Mouse (Mus musculus): Measurements from ENCODE around the gene a. TPM values are rescaled to one million over a fixed set of nuclear protein-coding genes. Genes with fewer than 3 reads are reported as not detected.

a gene
- polyA plus RNA-seq, 1 experiment from 2014 or later = not detected

GRCm38 (mm10) chr2:154818599-154818998 is 27.4 kb downstream of the a start:
- no peak overlapping the region for H3K9ac ChIP-seq (ENCODE audit: low read length)
- no peaks in the 10 kb centered on the region for H3K9me3 ChIP-seq (ENCODE audit: control insufficient read depth, low read length)
- peaks cover 5% of the 10 kb centered on the region for H3K36me3 ChIP-seq (ENCODE audit: control insufficient read depth, insufficient read depth, low read length)
- H3K4me2 ChIP-seq (ENCODE audit: low read length) = no peak overlapping the region
- no peak overlapping the region for H3K4me3 ChIP-seq (ENCODE audit: control insufficient read depth in 1 of 2, insufficient read depth in 1 of 2, low read depth in 1 of 2, low read length in 2 of 2)
- no peak overlapping the region for H3K27ac ChIP-seq (replicated peaks in 1 of 2; ENCODE audit: control insufficient read depth in 1 of 2, insufficient read depth in 1 of 2, low read depth in 2 of 2, low read length in 2 of 2)
- 63% methylated on average over 1 of the region's 1 CpGs for WGBS
- ATAC-seq (ENCODE audit: insufficient number of reproducible peaks, insufficient read depth, low FRiP score, low read depth) = no peak
- H3K4me1 ChIP-seq (ENCODE audit: control insufficient read depth in 2 of 2, insufficient read depth in 2 of 2, low read length in 2 of 2) = peaks cover 2 to 46% of the 10 kb centered on the region in 2 experiments; a peak in 3 of 4 replicates
- no peaks in the 10 kb centered on the region for H3K27me3 ChIP-seq (ENCODE audit: control insufficient read depth, insufficient read depth, low read length)

DNA sequence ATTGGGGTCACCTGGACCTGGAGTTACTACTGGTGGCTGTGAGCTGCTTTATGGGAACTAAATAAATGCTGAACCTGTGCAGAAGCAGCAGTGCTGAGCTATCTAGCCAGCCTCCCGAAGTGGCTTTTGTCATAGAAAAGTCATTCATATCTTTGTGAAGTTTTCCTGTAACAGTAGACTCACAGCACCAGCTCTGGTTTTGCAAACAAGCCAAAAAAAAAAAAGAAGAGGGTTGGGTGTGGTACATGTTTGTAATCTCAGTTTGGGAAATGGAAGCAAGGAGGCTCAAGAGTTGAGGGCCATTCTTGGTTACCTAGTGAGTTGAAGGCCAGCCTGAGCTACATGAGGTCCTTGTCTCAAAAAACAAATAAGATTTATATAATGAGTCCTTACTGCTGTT is 29.1 kb downstream of the a start:
- 31% methylated on average over 1 of the region's 1 CpGs for WGBS
- peaks cover 5% of the 10 kb centered on the region for H3K36me3 ChIP-seq (ENCODE audit: control insufficient read depth, insufficient read depth, low read length)
- no peak for ATAC-seq (ENCODE audit: insufficient number of reproducible peaks, insufficient read depth, low FRiP score, low read depth)
- peaks cover 2 to 46% of the 10 kb centered on the region in 2 experiments; a peak in 3 of 4 replicates for H3K4me1 ChIP-seq (ENCODE audit: control insufficient read depth in 2 of 2, insufficient read depth in 2 of 2, low read length in 2 of 2)
- H3K27me3 ChIP-seq (ENCODE audit: control insufficient read depth, insufficient read depth, low read length) = no peaks in the 10 kb centered on the region
- H3K27ac ChIP-seq (replicated peaks in 1 of 2; ENCODE audit: control insufficient read depth in 1 of 2, insufficient read depth in 1 of 2, low read depth in 2 of 2, low read length in 2 of 2) = no peak overlapping the region
- H3K9me3 ChIP-seq (ENCODE audit: control insufficient read depth, low read length) = no peaks in the 10 kb centered on the region
- H3K9ac ChIP-seq (ENCODE audit: low read length) = no peak overlapping the region
- H3K4me3 ChIP-seq (ENCODE audit: control insufficient read depth in 1 of 2, insufficient read depth in 1 of 2, low read depth in 1 of 2, low read length in 2 of 2) = no peak overlapping the region
- H3K4me2 ChIP-seq (ENCODE audit: low read length) = no peak overlapping the region

- WGBS = 85% methylated on average over 1 of the region's 1 CpGs
- H3K27ac ChIP-seq (replicated peaks in 1 of 2; ENCODE audit: control insufficient read depth in 1 of 2, insufficient read depth in 1 of 2, low read depth in 2 of 2, low read length in 2 of 2) = no peak overlapping the region
Observed at GRCm38 (mm10) chr2:154826054-154826538, 34.9 kb downstream of the a start.

GRCm38 (mm10) chr2:154827521-154827920 is 36.3 kb downstream of the a start:
- ATAC-seq (ENCODE audit: insufficient number of reproducible peaks, insufficient read depth, low FRiP score, low read depth) = no peak
- Histone ChIP-seq H3K4me3 (ENCODE audit: control insufficient read depth in 1 of 2, insufficient read depth in 1 of 2, low read depth in 1 of 2, low read length in 2 of 2) (no peak overlapping the region), H3K27ac (replicated peaks in 1 of 2; ENCODE audit: control insufficient read depth in 1 of 2, insufficient read depth in 1 of 2, low read depth in 2 of 2, low read length in 2 of 2) (no peak overlapping the region), H3K4me1 (ENCODE audit: control insufficient read depth in 2 of 2, insufficient read depth in 2 of 2, low read length in 2 of 2) (peaks cover 2 to 17% of the 10 kb centered on the region in 2 experiments; a peak in 2 of 4 replicates), H3K9ac (ENCODE audit: low read length) (no peak overlapping the region), H3K4me2 (ENCODE audit: low read length) (no peak overlapping the region), H3K9me3 (ENCODE audit: control insufficient read depth, low read length) (no peaks in the 10 kb centered on the region), H3K27me3 (ENCODE audit: control insufficient read depth, insufficient read depth, low read length) (no peaks in the 10 kb centered on the region), H3K36me3 (ENCODE audit: control insufficient read depth, insufficient read depth, low read length) (peaks cover 7% of the 10 kb centered on the region)
- 81% methylated on average over 4 of the region's 4 CpGs for WGBS

More at GRCm38 (mm10) chr2:154826054-154826538, 34.9 kb downstream of the a start:
- Histone ChIP-seq H3K4me2 (ENCODE audit: low read length) (no peak overlapping the region), H3K4me1 (ENCODE audit: control insufficient read depth in 2 of 2, insufficient read depth in 2 of 2, low read length in 2 of 2) (peaks cover under 1 to 9% of the 10 kb centered on the region in 2 experiments; a peak in 3 of 4 replicates), H3K27me3 (ENCODE audit: control insufficient read depth, insufficient read depth, low read length) (no peaks in the 10 kb centered on the region), H3K36me3 (ENCODE audit: control insufficient read depth, insufficient read depth, low read length) (peaks cover 11% of the 10 kb centered on the region), H3K9ac (ENCODE audit: low read length) (no peak overlapping the region), H3K9me3 (ENCODE audit: control insufficient read depth, low read length) (no peaks in the 10 kb centered on the region), H3K4me3 (ENCODE audit: control insufficient read depth in 1 of 2, insufficient read depth in 1 of 2, low read depth in 1 of 2, low read length in 2 of 2) (no peak overlapping the region)
- ATAC-seq (ENCODE audit: insufficient number of reproducible peaks, insufficient read depth, low FRiP score, low read depth) = no peak

- Histone ChIP-seq H3K9ac (ENCODE audit: low read length) (no peak overlapping the region), H3K4me1 (ENCODE audit: control insufficient read depth in 2 of 2, insufficient read depth in 2 of 2, low read length in 2 of 2) (peaks cover 2 to 19% of the 10 kb centered on the region in 2 experiments; a peak in 2 of 4 replicates), H3K4me2 (ENCODE audit: low read length) (no peak overlapping the region), H3K36me3 (ENCODE audit: control insufficient read depth, insufficient read depth, low read length) (peaks cover 6% of the 10 kb centered on the region), H3K4me3 (ENCODE audit: control insufficient read depth in 1 of 2, insufficient read depth in 1 of 2, low read depth in 1 of 2, low read length in 2 of 2) (no peak overlapping the region), H3K27me3 (ENCODE audit: control insufficient read depth, insufficient read depth, low read length) (no peaks in the 10 kb centered on the region), H3K27ac (replicated peaks in 1 of 2; ENCODE audit: control insufficient read depth in 1 of 2, insufficient read depth in 1 of 2, low read depth in 2 of 2, low read length in 2 of 2) (no peak overlapping the region), H3K9me3 (ENCODE audit: control insufficient read depth, low read length) (0 out of 2 replicates have a peak, but pooled peaks cover 3% of the 10 kb centered on the region)
- WGBS = 42% methylated on average over 4 of the region's 4 CpGs
- no peak for ATAC-seq (ENCODE audit: insufficient number of reproducible peaks, insufficient read depth, low FRiP score, low read depth)
Observed at GRCm38 (mm10) chr2:154832471-154832870, 41.3 kb downstream of the a start.

GRCm38 (mm10) chr2:154834149-154834865 is 43.1 kb downstream of the a start:
- Histone ChIP-seq H3K27me3 (ENCODE audit: control insufficient read depth, insufficient read depth, low read length) (no peaks in the 10 kb centered on the region), H3K9me3 (ENCODE audit: control insufficient read depth, low read length) (0 out of 2 replicates have a peak, but pooled peaks cover 3% of the 10 kb centered on the region), H3K4me1 (ENCODE audit: control insufficient read depth in 2 of 2, insufficient read depth in 2 of 2, low read length in 2 of 2) (peaks cover 2 to 19% of the 10 kb centered on the region in 2 experiments; a peak in 2 of 4 replicates), H3K4me2 (ENCODE audit: low read length) (no peak overlapping the region), H3K4me3 (ENCODE audit: control insufficient read depth in 1 of 2, insufficient read depth in 1 of 2, low read depth in 1 of 2, low read length in 2 of 2) (no peak overlapping the region), H3K36me3 (ENCODE audit: control insufficient read depth, insufficient read depth, low read length) (no peaks in the 10 kb centered on the region), H3K27ac (replicated peaks in 1 of 2; ENCODE audit: control insufficient read depth in 1 of 2, insufficient read depth in 1 of 2, low read depth in 2 of 2, low read length in 2 of 2) (no peak overlapping the region), H3K9ac (ENCODE audit: low read length) (no peak overlapping the region)
- ATAC-seq (ENCODE audit: insufficient number of reproducible peaks, insufficient read depth, low FRiP score, low read depth) = no peak
- 97% methylated on average over 6 of the region's 6 CpGs for WGBS

- Histone ChIP-seq H3K4me2 (ENCODE audit: low read length) (no peak overlapping the region), H3K27ac (replicated peaks in 1 of 2; ENCODE audit: control insufficient read depth in 1 of 2, insufficient read depth in 1 of 2, low read depth in 2 of 2, low read length in 2 of 2) (no peak overlapping the region), H3K4me1 (ENCODE audit: control insufficient read depth in 2 of 2, insufficient read depth in 2 of 2, low read length in 2 of 2) (peaks cover 2 to 12% of the 10 kb centered on the region in 2 experiments; a peak in 2 of 4 replicates), H3K27me3 (ENCODE audit: control insufficient read depth, insufficient read depth, low read length) (no peaks in the 10 kb centered on the region), H3K9ac (ENCODE audit: low read length) (no peak overlapping the region), H3K9me3 (ENCODE audit: control insufficient read depth, low read length) (peaks cover 13% of the 10 kb centered on the region; the same call in 1 of the 2 replicates), H3K36me3 (ENCODE audit: control insufficient read depth, insufficient read depth, low read length) (no peaks in the 10 kb centered on the region), H3K4me3 (ENCODE audit: control insufficient read depth in 1 of 2, insufficient read depth in 1 of 2, low read depth in 1 of 2, low read length in 2 of 2) (no peak overlapping the region)
- WGBS = 76% methylated on average over 2 of the region's 2 CpGs
- no peak for ATAC-seq (ENCODE audit: insufficient number of reproducible peaks, insufficient read depth, low FRiP score, low read depth)
Observed at GRCm38 (mm10) chr2:154836537-154836936, 45.3 kb downstream of the a start.
